Mouse (Mus musculus) testis, postnatal 14 days (tissue): Measurements from ENCODE around the gene As3mt.

Experiments
- DNase-seq: peaks from one replicate; pipeline ENCODE4 v3.0.0; 2021; ENCODE audit warnings: low spot score

The As3mt gene

GRCm38 (mm10) chr19:46785633-46786032 is 78.4 kb downstream of the As3mt start:
- DNase-seq = no peak

DNA sequence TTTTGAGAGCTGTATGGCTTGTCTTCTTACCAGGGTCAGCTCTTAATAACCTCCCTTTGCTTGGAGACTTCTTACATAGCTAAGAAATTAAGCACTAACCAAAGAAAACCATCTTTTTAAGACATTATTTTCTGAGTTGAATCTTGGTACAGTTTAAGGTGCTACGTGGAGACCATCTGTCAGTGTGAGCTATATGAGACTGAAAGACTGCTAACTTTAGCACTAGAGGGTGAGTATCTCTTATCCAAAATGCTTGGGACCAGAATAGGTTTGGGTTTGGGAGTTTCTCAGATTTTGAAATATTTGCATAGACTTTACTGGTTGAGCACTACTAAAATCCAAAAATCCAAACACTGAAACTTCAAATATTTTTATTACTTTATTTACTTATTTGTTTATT is 82.5 kb downstream of the As3mt start:
- no peak for DNase-seq
